Mouse (Mus musculus) skeletal muscle tissue, adult 2 months (tissue): ENCODE results near the gene Ildr2.
A peak's percentile ranks its signal among the peaks of the same experiment; 100 is the strongest.

Experiments used
- DNase-seq: peaks from one replicate; pipeline ENCODE4 v3.0.0-alpha.2; 2012; ENCODE audit warnings: low read depth, low spot score

Ildr2 gene

GRCm38 (mm10) chr1:166283451-166283850, 29.5 kb downstream of the Ildr2 start:
- DNase-seq: no peak

- DNase-seq: no peak
Measured at GRCm38 (mm10) chr1:166284390-166284789, 30.5 kb downstream of the Ildr2 start.

GRCm38 (mm10) chr1:166286231-166286630, 32.3 kb downstream of the Ildr2 start:
- no peak for DNase-seq

GRCm38 (mm10) chr1:166290562-166290961, 36.6 kb downstream of the Ildr2 start:
- no peak for DNase-seq

GRCm38 (mm10) chr1:166293086-166293485, 39.1 kb downstream of the Ildr2 start:
- DNase-seq: no peak

GRCm38 (mm10) chr1:166295548-166295947, 41.6 kb downstream of the Ildr2 start:
- DNase-seq: no peak

- no peak for DNase-seq
Measured at GRCm38 (mm10) chr1:166296371-166296770, 42.4 kb downstream of the Ildr2 start.

GRCm38 (mm10) chr1:166296971-166297370, 43.0 kb downstream of the Ildr2 start:
- peak; percentile 18 for DNase-seq

GRCm38 (mm10) chr1:166297499-166298111, 43.7 kb downstream of the Ildr2 start:
- no peak for DNase-seq

GRCm38 (mm10) chr1:166298884-166299283, 44.9 kb downstream of the Ildr2 start:
- no peak for DNase-seq

GRCm38 (mm10) chr1:166299821-166300220, 45.9 kb downstream of the Ildr2 start:
- no peak for DNase-seq

- no peak for DNase-seq
Measured at GRCm38 (mm10) chr1:166300526-166300925, 46.6 kb downstream of the Ildr2 start.

GRCm38 (mm10) chr1:166304352-166305240, 50.7 kb downstream of the Ildr2 start:
- DNase-seq: no peak

GRCm38 (mm10) chr1:166308471-166308850, 54.5 kb downstream of the Ildr2 start:
- DNase-seq: no peak

- no peak for DNase-seq
Measured at GRCm38 (mm10) chr1:166308851-166309715, 55.1 kb downstream of the Ildr2 start.

- no peak for DNase-seq
Measured at GRCm38 (mm10) chr1:166311151-166311550, 57.2 kb downstream of the Ildr2 start.

- no peak for DNase-seq
Measured at GRCm38 (mm10) chr1:166313637-166314036, 59.7 kb downstream of the Ildr2 start.

- no peak for DNase-seq
Measured at GRCm38 (mm10) chr1:166315706-166316105, 61.8 kb downstream of the Ildr2 start.

- DNase-seq: peak; percentile 13
Measured at GRCm38 (mm10) chr1:166319132-166319698, 65.3 kb downstream of the Ildr2 start.

GRCm38 (mm10) chr1:166326421-166326820, 72.5 kb downstream of the Ildr2 start:
- no peak for DNase-seq

- DNase-seq: no peak
Measured at GRCm38 (mm10) chr1:166330752-166331151, 76.8 kb downstream of the Ildr2 start.

GRCm38 (mm10) chr1:166339110-166339509, 85.2 kb downstream of the Ildr2 start:
- peak; percentile 40 for DNase-seq
